Mouse (Mus musculus): ENCODE measurements around the gene Lmx1a. TPM values are rescaled to one million over a fixed set of nuclear protein-coding genes. Genes with fewer than 3 reads are reported as not detected.

Gene Lmx1a
- polyA plus RNA-seq, 1 experiment from 2014 or later: 0.85 TPM

GRCm38 (mm10) chr1:167700221-167700620 lies 11.2 kb downstream of the Lmx1a start:
- H3K4me2 ChIP-seq: no peak overlapping the region
- no peaks in the 10 kb centered on the region for H3K36me3 ChIP-seq
- no peak for ATAC-seq (ENCODE audit: low read depth)
- peaks cover 51% of the 10 kb centered on the region for H3K27me3 ChIP-seq
- H3K9ac ChIP-seq: no peak overlapping the region
- 17% methylated on average over 7 of the region's 7 CpGs for WGBS
- no peak overlapping the region for H3K27ac ChIP-seq (replicated peaks)
- no peak overlapping the region for H3K4me3 ChIP-seq
- no peaks in the 10 kb centered on the region for H3K4me1 ChIP-seq (replicated peaks)
- no peaks in the 10 kb centered on the region for H3K9me3 ChIP-seq

GRCm38 (mm10) chr1:167705527-167705926 lies 16.5 kb downstream of the Lmx1a start:
- H3K36me3 ChIP-seq: no peaks in the 10 kb centered on the region
- peaks cover 4% of the 10 kb centered on the region for H3K27me3 ChIP-seq
- no peak overlapping the region for H3K9ac ChIP-seq
- no peak overlapping the region for H3K27ac ChIP-seq (replicated peaks)
- WGBS: 88% methylated on average over 7 of the region's 7 CpGs
- no peak overlapping the region for H3K4me3 ChIP-seq
- no peaks in the 10 kb centered on the region for H3K9me3 ChIP-seq
- H3K4me2 ChIP-seq: no peak overlapping the region
- no peaks in the 10 kb centered on the region for H3K4me1 ChIP-seq (replicated peaks)
- ATAC-seq (ENCODE audit: low read depth): no peak

- 66% methylated on average over 5 of the region's 5 CpGs for WGBS
- H3K27me3 ChIP-seq: no peaks in the 10 kb centered on the region
These were observed 19.7 kb downstream of the Lmx1a start for GRCm38 (mm10) chr1:167708761-167709160.

GRCm38 (mm10) chr1:167715730-167716341 lies 26.8 kb downstream of the Lmx1a start:
- ATAC-seq (ENCODE audit: low read depth): peak; percentile 85
- Histone ChIP-seq H3K9ac (no peak overlapping the region), H3K27ac (replicated peaks) (no peak overlapping the region; the same call in 1 of the 2 replicates), H3K36me3 (no peaks in the 10 kb centered on the region), H3K4me2 (no peak overlapping the region), H3K4me1 (replicated peaks) (peaks cover 18% of the 10 kb centered on the region), H3K4me3 (no peak overlapping the region), H3K9me3 (no peaks in the 10 kb centered on the region), H3K27me3 (no peaks in the 10 kb centered on the region)
- 35% methylated on average over 6 of the region's 6 CpGs for WGBS

More at GRCm38 (mm10) chr1:167708761-167709160, 19.7 kb downstream of the Lmx1a start:
- ATAC-seq (ENCODE audit: low read depth): no peak
- Histone ChIP-seq H3K9ac (no peak overlapping the region), H3K4me2 (no peak overlapping the region), H3K27ac (replicated peaks) (no peak overlapping the region), H3K4me3 (no peak overlapping the region), H3K4me1 (replicated peaks) (no peaks in the 10 kb centered on the region), H3K9me3 (no peaks in the 10 kb centered on the region), H3K36me3 (no peaks in the 10 kb centered on the region)

- H3K4me3 ChIP-seq: no peak overlapping the region
These were observed 45.4 kb downstream of the Lmx1a start for GRCm38 (mm10) chr1:167734471-167734870.

GRCm38 (mm10) chr1:167736793-167737192 lies 47.8 kb downstream of the Lmx1a start:
- H3K9ac ChIP-seq: no peak overlapping the region
- peaks cover 29% of the 10 kb centered on the region for H3K27me3 ChIP-seq
- 90% methylated on average over 3 of the region's 3 CpGs for WGBS
- no peak for ATAC-seq (ENCODE audit: low read depth)
- no peak overlapping the region for H3K27ac ChIP-seq (replicated peaks)
- no peaks in the 10 kb centered on the region for H3K9me3 ChIP-seq
- H3K4me2 ChIP-seq: no peak overlapping the region
- no peaks in the 10 kb centered on the region for H3K36me3 ChIP-seq
- H3K4me1 ChIP-seq (replicated peaks): peaks cover 10% of the 10 kb centered on the region
- H3K4me3 ChIP-seq: no peak overlapping the region

More at GRCm38 (mm10) chr1:167734471-167734870, 45.4 kb downstream of the Lmx1a start:
- Histone ChIP-seq H3K4me2 (no peak overlapping the region), H3K9me3 (no peaks in the 10 kb centered on the region), H3K4me1 (replicated peaks) (peaks cover 10% of the 10 kb centered on the region), H3K36me3 (no peaks in the 10 kb centered on the region), H3K9ac (no peak overlapping the region), H3K27ac (replicated peaks) (no peak overlapping the region), H3K27me3 (peaks cover 24% of the 10 kb centered on the region; the same call in 1 of the 2 replicates)
- 9% methylated on average over 6 of the region's 6 CpGs for WGBS
- ATAC-seq (ENCODE audit: low read depth): no peak

- ATAC-seq (ENCODE audit: low read depth): no peak
These were observed 50.2 kb downstream of the Lmx1a start for GRCm38 (mm10) chr1:167739286-167739685.

GRCm38 (mm10) chr1:167746676-167747075 lies 57.6 kb downstream of the Lmx1a start:
- no peak overlapping the region for H3K4me2 ChIP-seq
- 53% methylated on average over 6 of the region's 6 CpGs for WGBS
- no peaks in the 10 kb centered on the region for H3K4me1 ChIP-seq (replicated peaks)
- no peaks in the 10 kb centered on the region for H3K9me3 ChIP-seq
- peaks cover 31% of the 10 kb centered on the region for H3K27me3 ChIP-seq
- no peak overlapping the region for H3K9ac ChIP-seq
- H3K36me3 ChIP-seq: no peaks in the 10 kb centered on the region
- no peak overlapping the region for H3K4me3 ChIP-seq
- ATAC-seq (ENCODE audit: low read depth): no peak
- H3K27ac ChIP-seq (replicated peaks): no peak overlapping the region

More at GRCm38 (mm10) chr1:167739286-167739685, 50.2 kb downstream of the Lmx1a start:
- Histone ChIP-seq H3K27ac (replicated peaks) (no peak overlapping the region), H3K4me1 (replicated peaks) (peaks cover 2% of the 10 kb centered on the region), H3K9ac (no peak overlapping the region), H3K36me3 (no peaks in the 10 kb centered on the region), H3K4me2 (no peak overlapping the region), H3K9me3 (no peaks in the 10 kb centered on the region), H3K4me3 (no peak overlapping the region), H3K27me3 (peaks cover 15% of the 10 kb centered on the region)
- WGBS: 83% methylated on average over 7 of the region's 7 CpGs

GRCm38 (mm10) chr1:167752661-167753060 lies 63.6 kb downstream of the Lmx1a start:
- no peak overlapping the region for H3K9ac ChIP-seq
- peaks cover 24% of the 10 kb centered on the region for H3K4me1 ChIP-seq (replicated peaks)
- H3K36me3 ChIP-seq: no peaks in the 10 kb centered on the region
- ATAC-seq (ENCODE audit: low read depth): no peak
- no peak overlapping the region for H3K4me3 ChIP-seq
- H3K27me3 ChIP-seq: peaks cover 81% of the 10 kb centered on the region
- no peak overlapping the region for H3K27ac ChIP-seq (replicated peaks)
- WGBS: 77% methylated on average over 5 of the region's 5 CpGs
- no peaks in the 10 kb centered on the region for H3K9me3 ChIP-seq
- H3K4me2 ChIP-seq: no peak overlapping the region

GRCm38 (mm10) chr1:167754085-167754484 lies 65.0 kb downstream of the Lmx1a start:
- WGBS: 18% methylated on average over 4 of the region's 4 CpGs
- H3K27me3 ChIP-seq: peaks cover 85% of the 10 kb centered on the region

GRCm38 (mm10) chr1:167754636-167755522 lies 65.8 kb downstream of the Lmx1a start:
- Histone ChIP-seq H3K27me3 (peaks cover 85% of the 10 kb centered on the region), H3K4me2 (peak overlapping the region; percentile 11), H3K9me3 (no peaks in the 10 kb centered on the region), H3K36me3 (no peaks in the 10 kb centered on the region), H3K4me3 (no peak overlapping the region), H3K4me1 (replicated peaks) (peaks cover 41% of the 10 kb centered on the region), H3K9ac (no peak overlapping the region), H3K27ac (replicated peaks) (no peak overlapping the region)
- ATAC-seq (ENCODE audit: low read depth): no peak
- 9% methylated on average over 14 of the region's 14 CpGs for WGBS

More at GRCm38 (mm10) chr1:167754085-167754484, 65.0 kb downstream of the Lmx1a start:
- ATAC-seq (ENCODE audit: low read depth): no peak
- Histone ChIP-seq H3K4me3 (no peak overlapping the region), H3K27ac (replicated peaks) (no peak overlapping the region), H3K9me3 (no peaks in the 10 kb centered on the region), H3K4me2 (peak overlapping the region; percentile 11; the same call in 1 of the 2 replicates), H3K4me1 (replicated peaks) (peaks cover 38% of the 10 kb centered on the region), H3K9ac (no peak overlapping the region), H3K36me3 (no peaks in the 10 kb centered on the region)

- Histone ChIP-seq H3K36me3 (no peaks in the 10 kb centered on the region), H3K4me2 (no peak overlapping the region), H3K27me3 (peaks cover 86% of the 10 kb centered on the region), H3K4me1 (replicated peaks) (peaks cover 63% of the 10 kb centered on the region), H3K4me3 (no peak overlapping the region), H3K27ac (replicated peaks) (no peak overlapping the region), H3K9ac (no peak overlapping the region), H3K9me3 (no peaks in the 10 kb centered on the region)
- 15% methylated on average over 8 of the region's 8 CpGs for WGBS
- peak; percentile 70 for ATAC-seq (ENCODE audit: low read depth)
These were observed 69.2 kb downstream of the Lmx1a start for GRCm38 (mm10) chr1:167758208-167758607.

Measured in neural tube, embryonic 13.5 days (tissue).